8 mouse cellular contexts compared by ENCODE assay signal in genomic region chr1:55131424-55132014, GRCm38 (mm10). TPM values are rescaled to one million over a fixed set of nuclear protein-coding genes. Genes with fewer than 3 reads are reported as not detected.
A peak's percentile ranks its signal among the peaks of the same experiment; 100 is the strongest.
DNase-seq lines count a peak whose midpoint lies in the region; ATAC-seq and TF ChIP-seq lines count a peak whose summit lies in the region.

No protein-coding gene starts in this region.

- peak overlapping the region; percentile 93 for H3K4me3 ChIP-seq in gastrocnemius, adult 2 months
- peak overlapping the region; percentile 95 for H3K4me3 ChIP-seq in hindbrain, embryonic 12.5 days
- H3K4me3 ChIP-seq in lung, embryonic 14.5 days (ENCODE audit: low read depth, low read length) = peak overlapping the region; percentile 97

- peak overlapping the region; percentile 98 for H3K9ac ChIP-seq in hindbrain, embryonic 12.5 days
- peak overlapping the region; percentile 99 for H3K9ac ChIP-seq in lung, embryonic 14.5 days

- no peak for TF ChIP-seq CTCF in gastrocnemius, adult 2 months (IDR thresholded peaks at IDR 0.05)
- no peak for TF ChIP-seq CTCF in lung, embryonic 14.5 days (IDR thresholded peaks at IDR 0.05; ENCODE audit: low read depth)

- ATAC-seq in hindbrain, embryonic 12.5 days (ENCODE audit: low FRiP score) = peak; percentile 91
- peak; percentile 86 for ATAC-seq in lung, embryonic 14.5 days (ENCODE audit: insufficient read depth)

- no peaks in the 10 kb centered on the region for H3K9me3 ChIP-seq in hindbrain, embryonic 12.5 days (replicated peaks)
- no peaks in the 10 kb centered on the region for H3K9me3 ChIP-seq in lung, embryonic 14.5 days (ENCODE audit: low read depth, low read length)

- WGBS in hindbrain, embryonic 12.5 days = under 1% methylated on average over 38 of the region's 47 CpGs
- WGBS in lung, embryonic 14.5 days = under 1% methylated on average over 47 of the region's 47 CpGs

- 0 out of 2 replicates have a peak, but pooled peaks cover 4% of the 10 kb centered on the region for H3K36me3 ChIP-seq in hindbrain, embryonic 12.5 days
- peaks cover 5% of the 10 kb centered on the region; the same call in 1 of the 2 replicates for H3K36me3 ChIP-seq in lung, embryonic 14.5 days (ENCODE audit: insufficient read depth)

- peak overlapping the region; percentile 65 for H3K4me2 ChIP-seq in hindbrain, embryonic 12.5 days (replicated peaks)
- peak overlapping the region; percentile 73 for H3K4me2 ChIP-seq in lung, embryonic 14.5 days

- H3K27ac ChIP-seq in gastrocnemius, adult 2 months = peak overlapping the region; percentile 99
- H3K27ac ChIP-seq in hindbrain, embryonic 12.5 days = peak overlapping the region; percentile 99
- H3K27ac ChIP-seq in lung, embryonic 14.5 days (ENCODE audit: low read depth) = peak overlapping the region; percentile 98

- no peak for DNase-seq in gastrocnemius, adult 2 months
- no peak for DNase-seq in gastrocnemius, postnatal 36 days
- DNase-seq in A20 (ENCODE audit: low read depth, low spot score) = peak; percentile 83
- peak; percentile 38 for DNase-seq in c-Kit-positive CD71-positive TER-119-negative erythroid progenitor cells, embryonic 14.5 days (ENCODE audit: low read depth)
- no peak for DNase-seq in lung, embryonic 14.5 days
- peak; percentile 56 for DNase-seq in right cerebral cortex, postnatal 4 days
- DNase-seq in yolk sac, embryonic 10.5 days (ENCODE audit: low spot score) = no peak

- peaks cover 20% of the 10 kb centered on the region for H3K4me1 ChIP-seq in hindbrain, embryonic 12.5 days
- H3K4me1 ChIP-seq in lung, embryonic 14.5 days (ENCODE audit: insufficient read depth) = peaks cover 16% of the 10 kb centered on the region

- intact Hi-C loops in gastrocnemius, adult 2 months (cut with DNase I) = loop anchor here (1.0 to 5.0 kb wide), 3 partner anchors 43 to 106 kb away; partner anchors contain the start of genes Hspd1, Hspe1, Mars2 and Sf3b1
- intact Hi-C loops in gastrocnemius, postnatal 36 days (cut with DNase I) = loop anchor here (2.0 to 10.0 kb wide), 2 partner anchors 43 to 1853 kb away; partner anchors contain the start of genes Hspd1 and Hspe1

- H3K27me3 ChIP-seq in hindbrain, embryonic 12.5 days = no peaks in the 10 kb centered on the region
- no peaks in the 10 kb centered on the region for H3K27me3 ChIP-seq in lung, embryonic 14.5 days (ENCODE audit: insufficient read depth, low read length)

RNA-seq across cellular contexts. Expression of gene Mob4, which starts 0.5 kb away (rescaled TPM):
- 10 to 100 TPM; 34.2 to 41.9 TPM for total RNA-seq in gastrocnemius, adult 2 months (2021)
- 10 to 100 TPM; 36.0 to 41.8 TPM for total RNA-seq in gastrocnemius, postnatal 36 days (2021)
- polyA plus RNA-seq in hindbrain, embryonic 12.5 days (2016; fragmentation: Nextera tagmentation; extraction: Ambion mirVana) = 150 and 161 TPM in 2 replicates
- 141 TPM in 2 replicates for polyA plus RNA-seq in lung, embryonic 14.5 days (2014; fragmentation: Nextera tagmentation; extraction: Ambion mirVana)

RNA-seq across cellular contexts. Expression of gene Hspd1, which starts 43.5 kb away (rescaled TPM):
- total RNA-seq in gastrocnemius, adult 2 months (2021) = 100 to 1,000 TPM; 156 to 249 TPM
- total RNA-seq in gastrocnemius, postnatal 36 days (2021) = 100 to 1,000 TPM; 158 to 177 TPM
- polyA plus RNA-seq in hindbrain, embryonic 12.5 days (2016; fragmentation: Nextera tagmentation; extraction: Ambion mirVana) = 304 and 325 TPM in 2 replicates
- 312 and 315 TPM in 2 replicates for polyA plus RNA-seq in lung, embryonic 14.5 days (2014; fragmentation: Nextera tagmentation; extraction: Ambion mirVana)

RNA-seq across cellular contexts. Expression of gene Hspe1, which starts 43.6 kb away (rescaled TPM):
- total RNA-seq in gastrocnemius, adult 2 months (2021) = 100 to 1,000 TPM in 1 of 2 experiments, 10 to 100 TPM in 1; 77.1 to 120 TPM
- 10 to 100 TPM; 77.6 to 87.8 TPM for total RNA-seq in gastrocnemius, postnatal 36 days (2021)
- polyA plus RNA-seq in hindbrain, embryonic 12.5 days (2016; fragmentation: Nextera tagmentation; extraction: Ambion mirVana) = 303 and 338 TPM in 2 replicates
- 435 and 439 TPM in 2 replicates for polyA plus RNA-seq in lung, embryonic 14.5 days (2014; fragmentation: Nextera tagmentation; extraction: Ambion mirVana)

Comparison
In these comparisons a context has a peak if more than half of its experiments do, and no peak if none do; other contexts are left out.
1. DNase-seq: peak in A20 (single experiment), c-Kit-positive CD71-positive TER-119-negative erythroid progenitor cells, embryonic 14.5 days (single experiment) and right cerebral cortex, postnatal 4 days (single experiment); none in gastrocnemius, adult 2 months (single experiment), gastrocnemius, postnatal 36 days (0 of 2), lung, embryonic 14.5 days (single experiment) and yolk sac, embryonic 10.5 days (single experiment).
2. Peak in every context shown above with its lines, with median percentiles within 50 percentile points of each other: H3K27ac ChIP-seq and H3K4me3 ChIP-seq.